Mouse (Mus musculus): ENCODE data around the gene Slc35f6.
A peak's percentile ranks its signal among the peaks of the same experiment; 100 is the strongest.

The Slc35f6 gene

GRCm38 (mm10) chr5:30647815-30648560 lies at the start of gene Slc35f6:
TSS of gene Slc35f6 (plus strand) at chr5:30647933.
- peak; percentile 91 for DNase-seq (ENCODE audit: low spot score)

DNA sequence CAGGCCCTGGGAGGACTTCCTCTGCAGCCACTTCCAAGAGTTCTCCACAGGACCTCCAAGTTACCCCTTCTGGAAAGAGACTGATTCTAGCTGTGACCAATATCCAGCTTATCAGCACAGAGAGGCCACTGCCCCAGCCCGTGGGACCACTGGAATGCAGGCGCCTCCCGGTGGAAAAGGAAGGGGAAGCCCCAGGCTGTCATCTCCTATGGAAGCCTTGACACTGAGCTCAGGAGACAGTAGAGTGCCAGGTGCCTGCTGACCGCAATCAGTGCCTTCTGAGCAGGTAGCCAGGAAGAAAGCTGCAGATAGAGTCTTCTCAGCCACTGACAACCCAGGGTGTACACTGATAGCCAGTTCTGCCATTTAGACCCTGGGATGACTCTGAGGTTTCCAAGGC lies 46.3 kb upstream of the Slc35f6 start:
- DNase-seq (ENCODE audit: low spot score) = no peak

DNA sequence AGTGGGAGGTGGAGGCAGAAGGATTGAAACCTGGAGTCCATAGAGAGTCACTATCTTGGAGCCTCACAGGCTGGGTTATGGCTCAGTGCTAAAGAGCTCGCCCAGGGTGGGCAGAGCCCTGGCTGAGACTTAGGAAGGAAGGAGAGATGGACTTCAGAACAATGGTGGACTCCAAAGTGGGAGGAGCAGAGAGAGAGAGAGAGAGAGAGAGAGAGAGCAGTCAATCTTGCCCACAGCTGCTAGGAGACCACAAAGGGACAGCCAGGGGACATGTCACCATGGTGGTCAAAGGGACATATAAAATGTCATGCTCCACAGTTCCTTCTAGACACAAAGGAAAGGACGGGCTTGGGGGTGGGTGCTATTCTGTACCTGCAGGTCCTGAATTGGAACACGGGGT lies 44.5 kb upstream of the Slc35f6 start:
- no peak for DNase-seq (ENCODE audit: low spot score)

- DNase-seq (ENCODE audit: low spot score) = no peak
Observed at GRCm38 (mm10) chr5:30603926-30604325, 43.8 kb upstream of the Slc35f6 start.

DNA sequence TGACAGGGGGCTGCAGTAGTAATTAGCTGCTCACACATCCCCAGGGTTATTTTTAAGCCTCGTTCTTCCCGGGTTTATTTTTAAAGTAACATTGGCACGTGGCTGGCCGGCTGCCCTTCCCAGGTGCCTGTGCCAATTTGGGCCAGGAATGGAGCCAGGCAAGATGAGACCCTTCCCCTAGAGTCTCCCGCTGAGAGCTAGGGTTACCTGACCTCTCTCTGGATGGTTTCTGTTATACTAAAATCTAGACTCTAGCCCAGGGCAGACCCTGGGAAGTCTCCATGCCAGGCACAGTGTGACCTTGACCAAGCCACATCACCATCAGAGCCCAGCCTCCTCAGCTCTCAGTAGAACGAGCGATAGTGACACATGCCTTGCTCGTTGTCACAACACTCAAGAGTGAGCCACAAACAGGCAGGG lies 43.0 kb upstream of the Slc35f6 start:
- DNase-seq (ENCODE audit: low spot score) = no peak

DNA sequence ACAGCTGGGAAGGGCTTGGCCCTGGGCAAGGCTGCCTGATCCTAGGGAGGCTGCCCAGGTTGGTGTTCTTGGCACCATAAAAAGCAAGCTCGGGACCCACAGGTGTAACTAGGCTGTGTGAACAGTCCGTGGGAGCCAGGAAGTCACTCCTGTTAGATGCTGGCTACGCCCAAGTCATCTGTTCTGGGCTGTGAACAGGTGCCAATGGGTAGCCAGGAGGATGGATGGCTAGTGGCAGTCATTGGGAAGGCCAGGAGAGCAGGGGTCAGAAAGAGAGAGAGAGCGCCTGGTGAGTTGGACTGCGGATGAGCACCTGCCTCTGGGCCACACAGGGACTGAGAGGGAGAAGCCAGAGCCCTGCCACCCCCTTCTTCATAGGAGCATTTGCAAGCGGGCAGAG lies 42.1 kb upstream of the Slc35f6 start:
- no peak for DNase-seq (ENCODE audit: low spot score)

DNA sequence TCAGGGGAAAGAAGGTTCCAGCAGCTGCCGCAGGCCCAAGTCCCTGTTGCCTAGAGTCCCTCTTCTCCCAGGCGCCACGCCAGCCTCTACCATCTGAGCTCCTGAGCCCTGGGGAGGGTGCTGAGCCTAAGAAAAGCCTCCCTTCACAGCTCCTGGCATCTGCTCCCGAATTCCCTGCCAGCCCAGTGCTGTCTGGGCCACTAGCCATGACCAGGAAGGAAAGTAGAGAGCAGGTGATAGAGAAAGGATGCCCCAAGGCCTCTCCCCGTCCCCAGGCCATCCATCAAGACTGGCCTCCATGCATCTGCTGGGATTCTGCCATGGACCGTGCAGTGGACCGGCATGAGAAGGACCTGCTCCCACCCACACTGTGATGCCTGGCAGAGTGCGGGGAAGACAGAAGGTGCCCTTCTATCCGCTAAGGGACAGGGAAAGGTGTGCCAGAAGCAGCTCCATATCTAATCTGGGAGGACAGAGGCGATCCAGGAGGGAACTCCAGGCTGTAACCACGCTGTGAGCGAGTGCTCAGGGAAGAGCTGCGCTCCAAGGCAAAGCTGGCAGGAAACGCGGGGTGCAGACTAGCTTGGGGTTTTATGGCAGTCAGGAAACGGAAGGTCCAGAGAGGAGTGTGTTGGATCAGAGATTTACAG lies 41.2 kb upstream of the Slc35f6 start:
- DNase-seq (ENCODE audit: low spot score) = no peak

- no peak for DNase-seq (ENCODE audit: low spot score)
Observed at GRCm38 (mm10) chr5:30609094-30609493, 38.6 kb upstream of the Slc35f6 start.

- DNase-seq (ENCODE audit: low spot score) = no peak
Observed at GRCm38 (mm10) chr5:30609918-30610645, 37.7 kb upstream of the Slc35f6 start.

DNA sequence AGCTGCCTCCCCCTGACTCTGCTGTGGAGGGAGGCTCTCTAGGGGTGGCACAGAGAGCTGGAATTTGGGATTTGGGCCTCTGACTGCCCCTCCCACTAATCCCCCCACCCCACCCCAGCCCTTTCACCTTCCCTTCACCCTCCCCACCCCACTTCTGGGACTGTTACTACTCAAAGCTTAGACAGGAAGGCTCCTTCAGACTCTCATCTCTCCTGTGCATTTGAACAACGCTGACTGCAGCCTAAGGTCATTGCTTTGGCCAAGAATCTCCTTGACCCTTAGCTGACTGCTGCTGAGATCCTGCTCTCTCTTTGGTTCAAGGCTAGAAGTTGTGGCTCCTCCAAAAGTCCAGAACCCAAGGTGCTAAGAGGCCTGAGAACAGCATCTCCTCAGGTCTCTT lies 36.6 kb upstream of the Slc35f6 start:
- no peak for DNase-seq (ENCODE audit: low spot score)

GRCm38 (mm10) chr5:30611689-30612088 lies 36.0 kb upstream of the Slc35f6 start:
- no peak for DNase-seq (ENCODE audit: low spot score)

GRCm38 (mm10) chr5:30612575-30612974 lies 35.2 kb upstream of the Slc35f6 start:
- DNase-seq (ENCODE audit: low spot score) = no peak

GRCm38 (mm10) chr5:30613242-30613641 lies 34.5 kb upstream of the Slc35f6 start:
- DNase-seq (ENCODE audit: low spot score) = no peak

GRCm38 (mm10) chr5:30614221-30614620 lies 33.5 kb upstream of the Slc35f6 start:
- peak; percentile 84 for DNase-seq (ENCODE audit: low spot score)

GRCm38 (mm10) chr5:30615416-30615815 lies 32.3 kb upstream of the Slc35f6 start:
- DNase-seq (ENCODE audit: low spot score) = peak; percentile 36

GRCm38 (mm10) chr5:30615819-30616218 lies 31.9 kb upstream of the Slc35f6 start:
- DNase-seq (ENCODE audit: low spot score) = no peak

- no peak for DNase-seq (ENCODE audit: low spot score)
Observed at GRCm38 (mm10) chr5:30616644-30617043, 31.1 kb upstream of the Slc35f6 start.

DNA sequence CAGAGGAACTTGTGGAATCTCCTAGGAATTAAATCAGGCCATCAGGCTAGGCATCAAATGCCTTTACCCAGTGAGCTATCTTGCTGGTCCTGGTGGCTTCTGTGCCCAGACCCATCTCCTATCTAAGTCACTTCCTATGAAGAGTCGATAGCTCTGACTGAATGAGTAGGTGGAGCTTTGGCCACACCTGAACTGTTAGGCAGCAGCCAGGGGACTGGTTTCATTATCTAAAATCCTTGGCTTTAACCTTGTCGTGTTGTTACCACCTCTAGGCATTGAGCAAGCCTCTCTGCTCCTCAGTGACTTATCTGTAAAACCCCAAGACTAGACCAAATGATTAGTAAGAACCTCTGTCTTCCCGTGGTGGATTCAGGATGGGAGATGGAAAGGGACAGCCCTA lies 30.4 kb upstream of the Slc35f6 start:
- no peak for DNase-seq (ENCODE audit: low spot score)

DNA sequence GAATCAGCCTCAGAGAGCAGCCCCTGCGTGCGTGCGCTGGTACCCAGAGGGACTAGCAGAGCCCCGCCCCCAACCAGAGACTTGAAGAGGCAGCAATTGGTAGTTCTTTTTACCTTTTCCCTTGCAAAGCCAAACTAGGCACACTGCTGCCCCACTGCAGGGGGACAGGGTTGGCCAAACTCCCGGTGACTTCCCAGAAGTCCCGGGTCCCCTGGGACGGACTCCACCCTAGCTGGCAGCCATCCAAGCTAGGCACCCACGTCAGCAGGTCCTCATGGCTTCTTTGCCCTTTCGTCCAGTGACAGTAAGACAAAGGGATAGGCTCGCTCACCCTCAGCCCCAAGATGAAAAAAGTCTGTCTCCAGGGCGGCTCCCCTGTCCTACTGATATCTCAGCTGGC lies 29.9 kb upstream of the Slc35f6 start:
- DNase-seq (ENCODE audit: low spot score) = peak; percentile 61

- DNase-seq (ENCODE audit: low spot score) = no peak
Observed at GRCm38 (mm10) chr5:30618376-30619003, 29.2 kb upstream of the Slc35f6 start.

GRCm38 (mm10) chr5:30619211-30619610 lies 28.5 kb upstream of the Slc35f6 start:
- no peak for DNase-seq (ENCODE audit: low spot score)

GRCm38 (mm10) chr5:30620567-30620966 lies 27.2 kb upstream of the Slc35f6 start:
- DNase-seq (ENCODE audit: low spot score) = no peak
